Mouse (Mus musculus): ENCODE measurements around the gene Cdc42bpa. TPM values are rescaled to one million over a fixed set of nuclear protein-coding genes. Genes with fewer than 3 reads are reported as not detected.

The Cdc42bpa gene
- polyA plus RNA-seq, 1 experiment from 2014 or later: 19.7 TPM

DNA sequence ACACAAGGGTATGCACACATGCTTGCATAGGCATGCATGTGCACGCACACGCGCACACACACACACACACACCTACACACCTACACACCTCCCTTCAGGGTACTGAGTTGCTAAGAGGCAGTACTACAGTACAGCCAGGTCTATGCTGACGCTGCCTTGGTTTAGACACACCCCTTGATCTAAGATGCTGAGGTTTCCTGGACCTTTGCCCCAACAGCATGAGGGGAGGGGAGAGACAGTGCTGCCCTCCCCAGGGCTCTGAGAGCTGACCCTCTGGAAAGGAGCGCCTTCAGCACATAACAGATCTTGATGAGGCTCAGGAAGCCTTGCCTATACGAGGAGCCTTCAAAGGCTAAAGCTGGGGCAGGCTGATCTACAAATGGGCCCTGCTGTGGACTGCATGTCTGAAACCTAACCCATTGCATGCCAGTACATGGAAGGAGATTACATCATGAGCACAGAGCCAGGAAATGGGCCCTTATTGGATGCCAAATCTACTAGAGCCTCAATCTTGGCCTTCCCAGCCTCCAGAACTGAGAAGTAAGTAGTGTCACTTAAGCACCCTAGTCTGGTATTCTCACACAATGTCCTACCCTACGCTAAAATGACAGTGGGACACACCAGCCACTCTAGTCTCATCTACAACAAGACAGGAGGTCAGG, 221.2 kb downstream of the Cdc42bpa start:
- Histone ChIP-seq H3K36me3 (ENCODE audit: control insufficient read depth, insufficient read depth, low read length) (no peaks in the 10 kb centered on the region), H3K4me3 (ENCODE audit: low read length) (no peak overlapping the region), H3K4me2 (replicated peaks; ENCODE audit: low read depth, low read length) (no peak overlapping the region), H3K4me1 (ENCODE audit: control insufficient read depth, insufficient read depth, low read length) (no peaks in the 10 kb centered on the region), H3K9ac (ENCODE audit: low read depth, low read length) (no peak overlapping the region), H3K9me3 (ENCODE audit: control insufficient read depth, low read length) (no peaks in the 10 kb centered on the region), H3K27me3 (ENCODE audit: control insufficient read depth, insufficient read depth, low read length) (no peaks in the 10 kb centered on the region), H3K27ac (ENCODE audit: low read depth, low read length) (no peak overlapping the region)
- 80% methylated on average over 7 of the region's 7 CpGs for WGBS
- no peak for ATAC-seq (ENCODE audit: low FRiP score, low TSS enrichment)

GRCm38 (mm10) chr1:180181966-180182319, 221.7 kb downstream of the Cdc42bpa start:
- Histone ChIP-seq H3K36me3 (ENCODE audit: control insufficient read depth, insufficient read depth, low read length) (no peaks in the 10 kb centered on the region), H3K27me3 (ENCODE audit: control insufficient read depth, insufficient read depth, low read length) (no peaks in the 10 kb centered on the region), H3K9ac (ENCODE audit: low read depth, low read length) (no peak overlapping the region), H3K9me3 (ENCODE audit: control insufficient read depth, low read length) (no peaks in the 10 kb centered on the region), H3K4me1 (ENCODE audit: control insufficient read depth, insufficient read depth, low read length) (no peaks in the 10 kb centered on the region), H3K4me3 (ENCODE audit: low read length) (no peak overlapping the region), H3K4me2 (replicated peaks; ENCODE audit: low read depth, low read length) (no peak overlapping the region), H3K27ac (ENCODE audit: low read depth, low read length) (no peak overlapping the region)
- ATAC-seq (ENCODE audit: low FRiP score, low TSS enrichment): no peak
- 89% methylated on average over 9 of the region's 9 CpGs for WGBS

GRCm38 (mm10) chr1:180182731-180183130, 222.5 kb downstream of the Cdc42bpa start:
- no peak overlapping the region for H3K27ac ChIP-seq (ENCODE audit: low read depth, low read length)
- no peak overlapping the region for H3K9ac ChIP-seq (ENCODE audit: low read depth, low read length)
- no peaks in the 10 kb centered on the region for H3K36me3 ChIP-seq (ENCODE audit: control insufficient read depth, insufficient read depth, low read length)
- no peaks in the 10 kb centered on the region for H3K27me3 ChIP-seq (ENCODE audit: control insufficient read depth, insufficient read depth, low read length)
- no peak overlapping the region for H3K4me3 ChIP-seq (ENCODE audit: low read length)
- no peaks in the 10 kb centered on the region for H3K4me1 ChIP-seq (ENCODE audit: control insufficient read depth, insufficient read depth, low read length)
- no peak for ATAC-seq (ENCODE audit: low FRiP score, low TSS enrichment)
- no peaks in the 10 kb centered on the region for H3K9me3 ChIP-seq (ENCODE audit: control insufficient read depth, low read length)
- 65% methylated on average over 3 of the region's 3 CpGs for WGBS
- no peak overlapping the region for H3K4me2 ChIP-seq (replicated peaks; ENCODE audit: low read depth, low read length)

DNA sequence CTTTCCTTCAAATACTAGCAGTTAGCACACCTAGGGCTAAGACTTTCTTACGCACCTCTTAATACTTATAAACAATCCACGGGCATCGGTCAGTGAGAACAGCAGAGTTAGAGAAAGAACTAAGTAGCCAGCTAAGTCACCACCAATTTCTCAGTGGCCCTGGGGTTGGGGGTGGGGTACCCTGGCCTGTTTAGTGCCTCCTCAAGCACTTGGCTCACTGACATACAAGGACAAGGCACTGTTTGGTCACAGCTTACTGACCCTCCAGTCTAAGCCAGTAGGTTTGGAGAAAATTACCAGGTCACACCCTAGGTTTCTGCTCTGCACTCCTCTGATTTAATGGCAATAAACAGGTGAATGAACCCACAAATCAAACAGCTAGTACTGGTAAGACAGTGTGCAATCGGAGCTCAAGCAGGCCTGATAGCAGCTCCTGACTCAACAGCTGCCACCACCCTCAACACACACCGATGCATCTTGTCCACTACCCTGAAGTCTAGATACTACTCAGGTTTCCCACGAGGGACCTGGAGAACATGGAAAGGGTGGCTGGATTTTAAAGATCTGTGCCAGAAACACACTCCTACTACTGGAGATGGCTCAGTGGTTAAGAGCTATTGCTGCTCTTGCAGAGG, 223.4 kb downstream of the Cdc42bpa start:
- ATAC-seq (ENCODE audit: low FRiP score, low TSS enrichment): no peak
- Histone ChIP-seq H3K4me1 (ENCODE audit: control insufficient read depth, insufficient read depth, low read length) (no peaks in the 10 kb centered on the region), H3K9me3 (ENCODE audit: control insufficient read depth, low read length) (no peaks in the 10 kb centered on the region), H3K27me3 (ENCODE audit: control insufficient read depth, insufficient read depth, low read length) (no peaks in the 10 kb centered on the region), H3K36me3 (ENCODE audit: control insufficient read depth, insufficient read depth, low read length) (no peaks in the 10 kb centered on the region), H3K27ac (ENCODE audit: low read depth, low read length) (no peak overlapping the region), H3K9ac (ENCODE audit: low read depth, low read length) (no peak overlapping the region), H3K4me3 (ENCODE audit: low read length) (no peak overlapping the region), H3K4me2 (replicated peaks; ENCODE audit: low read depth, low read length) (no peak overlapping the region)
- 87% methylated on average over 6 of the region's 6 CpGs for WGBS

DNA sequence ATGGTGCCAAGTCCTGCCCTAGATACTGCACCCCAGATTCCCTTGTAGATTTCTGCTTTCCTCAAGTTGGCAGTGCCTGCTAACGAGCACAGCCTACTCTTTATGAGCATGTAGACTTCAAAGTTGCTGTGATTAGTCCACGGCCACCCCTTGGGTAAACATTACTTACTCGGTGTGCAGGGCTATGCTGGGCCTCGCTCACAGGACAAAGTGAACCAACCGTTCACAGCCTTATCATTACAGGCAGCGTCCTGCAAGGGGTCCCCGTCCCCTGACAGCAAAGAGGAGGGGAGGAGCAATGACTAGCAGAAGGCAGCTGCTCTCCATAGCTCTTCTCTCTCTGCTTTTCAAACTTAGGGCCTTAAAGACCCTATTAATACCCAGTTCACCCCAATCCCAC, 224.5 kb downstream of the Cdc42bpa start:
- H3K4me3 ChIP-seq (ENCODE audit: low read length): no peak overlapping the region
- no peak for ATAC-seq (ENCODE audit: low FRiP score, low TSS enrichment)
- 33% methylated on average over 7 of the region's 7 CpGs for WGBS
- no peak overlapping the region for H3K9ac ChIP-seq (ENCODE audit: low read depth, low read length)
- H3K27ac ChIP-seq (ENCODE audit: low read depth, low read length): no peak overlapping the region
- no peaks in the 10 kb centered on the region for H3K27me3 ChIP-seq (ENCODE audit: control insufficient read depth, insufficient read depth, low read length)
- no peak overlapping the region for H3K4me2 ChIP-seq (replicated peaks; ENCODE audit: low read depth, low read length)
- no peaks in the 10 kb centered on the region for H3K9me3 ChIP-seq (ENCODE audit: control insufficient read depth, low read length)
- H3K4me1 ChIP-seq (ENCODE audit: control insufficient read depth, insufficient read depth, low read length): no peaks in the 10 kb centered on the region
- H3K36me3 ChIP-seq (ENCODE audit: control insufficient read depth, insufficient read depth, low read length): no peaks in the 10 kb centered on the region

GRCm38 (mm10) chr1:180185877-180186276, 225.6 kb downstream of the Cdc42bpa start:
- WGBS: 63% methylated on average over 5 of the region's 5 CpGs
- ATAC-seq (ENCODE audit: low FRiP score, low TSS enrichment): no peak

GRCm38 (mm10) chr1:180186371-180186770, 226.1 kb downstream of the Cdc42bpa start:
- no peaks in the 10 kb centered on the region for H3K9me3 ChIP-seq (ENCODE audit: control insufficient read depth, low read length)
- WGBS: 83% methylated on average over 3 of the region's 3 CpGs
- no peak for ATAC-seq (ENCODE audit: low FRiP score, low TSS enrichment)

More at GRCm38 (mm10) chr1:180185877-180186276, 225.6 kb downstream of the Cdc42bpa start:
- Histone ChIP-seq H3K4me2 (replicated peaks; ENCODE audit: low read depth, low read length) (no peak overlapping the region), H3K4me3 (ENCODE audit: low read length) (no peak overlapping the region), H3K9ac (ENCODE audit: low read depth, low read length) (no peak overlapping the region), H3K27ac (ENCODE audit: low read depth, low read length) (no peak overlapping the region), H3K36me3 (ENCODE audit: control insufficient read depth, insufficient read depth, low read length) (no peaks in the 10 kb centered on the region), H3K4me1 (ENCODE audit: control insufficient read depth, insufficient read depth, low read length) (no peaks in the 10 kb centered on the region), H3K27me3 (ENCODE audit: control insufficient read depth, insufficient read depth, low read length) (no peaks in the 10 kb centered on the region), H3K9me3 (ENCODE audit: control insufficient read depth, low read length) (no peaks in the 10 kb centered on the region)

DNA sequence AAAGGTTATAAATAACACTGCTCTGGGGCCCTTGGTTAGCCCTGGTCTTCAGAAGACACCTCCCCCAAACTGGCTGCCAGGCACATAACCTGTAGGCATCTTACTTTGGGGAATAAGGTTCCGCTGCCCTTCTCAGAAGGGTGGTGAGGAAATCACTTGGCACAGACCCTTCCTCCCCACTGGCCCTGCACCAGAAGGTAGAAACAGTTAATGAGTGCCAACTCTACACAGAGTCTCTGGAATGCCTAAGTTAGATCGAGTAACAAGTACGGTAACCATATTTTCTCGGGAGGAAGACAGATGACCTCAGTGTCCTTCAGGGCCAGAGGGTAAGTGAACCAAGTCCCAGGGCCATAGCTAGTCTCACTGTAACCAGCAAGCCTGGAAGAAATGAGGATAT, 228.7 kb downstream of the Cdc42bpa start:
- Histone ChIP-seq H3K36me3 (ENCODE audit: control insufficient read depth, insufficient read depth, low read length) (no peaks in the 10 kb centered on the region), H3K9ac (ENCODE audit: low read depth, low read length) (no peak overlapping the region), H3K4me1 (ENCODE audit: control insufficient read depth, insufficient read depth, low read length) (no peaks in the 10 kb centered on the region), H3K4me3 (ENCODE audit: low read length) (no peak overlapping the region), H3K9me3 (ENCODE audit: control insufficient read depth, low read length) (no peaks in the 10 kb centered on the region), H3K4me2 (replicated peaks; ENCODE audit: low read depth, low read length) (no peak overlapping the region), H3K27ac (ENCODE audit: low read depth, low read length) (no peak overlapping the region), H3K27me3 (ENCODE audit: control insufficient read depth, insufficient read depth, low read length) (no peaks in the 10 kb centered on the region)
- WGBS: 71% methylated on average over 4 of the region's 4 CpGs
- no peak for ATAC-seq (ENCODE audit: low FRiP score, low TSS enrichment)

More at GRCm38 (mm10) chr1:180186371-180186770, 226.1 kb downstream of the Cdc42bpa start:
- no peak overlapping the region for H3K4me2 ChIP-seq (replicated peaks; ENCODE audit: low read depth, low read length)
- no peaks in the 10 kb centered on the region for H3K27me3 ChIP-seq (ENCODE audit: control insufficient read depth, insufficient read depth, low read length)
- no peak overlapping the region for H3K9ac ChIP-seq (ENCODE audit: low read depth, low read length)
- H3K4me1 ChIP-seq (ENCODE audit: control insufficient read depth, insufficient read depth, low read length): no peaks in the 10 kb centered on the region
- no peaks in the 10 kb centered on the region for H3K36me3 ChIP-seq (ENCODE audit: control insufficient read depth, insufficient read depth, low read length)
- no peak overlapping the region for H3K27ac ChIP-seq (ENCODE audit: low read depth, low read length)
- no peak overlapping the region for H3K4me3 ChIP-seq (ENCODE audit: low read length)

GRCm38 (mm10) chr1:180191112-180191511, 230.8 kb downstream of the Cdc42bpa start:
- H3K4me3 ChIP-seq (ENCODE audit: low read length): no peak overlapping the region
- peaks cover 5% of the 10 kb centered on the region; the same call in 1 of the 2 replicates for H3K4me1 ChIP-seq (ENCODE audit: control insufficient read depth, insufficient read depth, low read length)
- H3K9me3 ChIP-seq (ENCODE audit: control insufficient read depth, low read length): no peaks in the 10 kb centered on the region
- no peak overlapping the region for H3K9ac ChIP-seq (ENCODE audit: low read depth, low read length)
- WGBS: 82% methylated on average over 8 of the region's 8 CpGs
- no peak overlapping the region for H3K27ac ChIP-seq (ENCODE audit: low read depth, low read length)
- H3K36me3 ChIP-seq (ENCODE audit: control insufficient read depth, insufficient read depth, low read length): no peaks in the 10 kb centered on the region
- ATAC-seq (ENCODE audit: low FRiP score, low TSS enrichment): no peak
- H3K4me2 ChIP-seq (replicated peaks; ENCODE audit: low read depth, low read length): no peak overlapping the region
- no peaks in the 10 kb centered on the region for H3K27me3 ChIP-seq (ENCODE audit: control insufficient read depth, insufficient read depth, low read length)
